Mouse (Mus musculus) lung, postnatal 10 days (tissue): Measurements from ENCODE around the gene Tjap1.

Experiments used
- DNase-seq: peaks from one replicate; pipeline ENCODE4 v3.0.0; 2021

Tjap1 gene

GRCm38 (mm10) chr17:46282483-46283123 is at the start of gene Tjap1:
Tjap1 (minus strand) TSS chr17:46283026.
- peak; percentile 90 for DNase-seq

DNA sequence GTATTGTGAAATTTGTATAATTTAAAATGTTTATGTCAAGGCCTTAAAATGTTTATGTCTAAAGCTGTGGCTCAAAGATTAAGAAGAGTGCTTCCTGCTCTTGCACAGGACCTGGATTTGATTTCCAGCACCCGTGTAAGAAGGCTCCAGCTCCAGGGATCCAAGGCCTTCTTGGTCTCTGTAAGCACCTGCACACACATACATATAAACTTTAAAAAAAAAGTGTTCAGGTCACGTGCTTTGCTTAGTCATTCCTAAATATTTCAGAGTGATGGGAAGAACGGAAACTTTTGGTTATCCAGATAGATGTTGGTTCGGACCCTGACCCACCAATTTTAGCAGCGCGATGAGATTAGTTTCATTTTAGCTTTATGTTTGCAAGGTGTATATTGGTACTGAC is 45.9 kb upstream of the Tjap1 start:
- no peak for DNase-seq

GRCm38 (mm10) chr17:46327906-46328534 is 45.2 kb upstream of the Tjap1 start, which contains the start of gene Abcc10:
Abcc10 (minus strand) TSS chr17:46328352.
- peak; percentile 99 for DNase-seq

DNA sequence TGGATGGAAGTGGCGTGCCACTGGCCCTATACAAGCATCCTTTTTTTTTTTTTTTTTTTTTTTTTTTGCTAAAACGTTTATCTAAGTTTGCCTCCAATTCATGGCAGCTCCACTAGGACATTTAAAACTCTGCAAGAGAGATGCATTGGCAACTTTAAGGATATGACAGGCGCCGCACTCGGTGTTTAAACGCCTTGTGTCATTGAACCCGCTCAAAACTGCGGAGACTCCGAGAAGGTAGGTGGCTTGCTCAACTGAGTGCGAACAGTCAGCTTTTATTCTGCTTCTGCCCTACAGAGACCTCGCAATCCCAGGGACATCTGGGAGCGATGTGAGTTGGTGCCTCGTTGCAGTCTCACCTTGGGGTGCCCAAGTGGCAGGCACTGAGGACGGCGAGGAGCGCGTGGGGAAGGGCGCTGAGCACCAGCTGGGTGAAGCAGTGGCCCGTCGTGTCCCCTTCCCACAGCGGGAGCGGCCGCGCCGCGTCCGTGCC is 44.6 kb upstream of the Tjap1 start:
- DNase-seq = no peak

DNA sequence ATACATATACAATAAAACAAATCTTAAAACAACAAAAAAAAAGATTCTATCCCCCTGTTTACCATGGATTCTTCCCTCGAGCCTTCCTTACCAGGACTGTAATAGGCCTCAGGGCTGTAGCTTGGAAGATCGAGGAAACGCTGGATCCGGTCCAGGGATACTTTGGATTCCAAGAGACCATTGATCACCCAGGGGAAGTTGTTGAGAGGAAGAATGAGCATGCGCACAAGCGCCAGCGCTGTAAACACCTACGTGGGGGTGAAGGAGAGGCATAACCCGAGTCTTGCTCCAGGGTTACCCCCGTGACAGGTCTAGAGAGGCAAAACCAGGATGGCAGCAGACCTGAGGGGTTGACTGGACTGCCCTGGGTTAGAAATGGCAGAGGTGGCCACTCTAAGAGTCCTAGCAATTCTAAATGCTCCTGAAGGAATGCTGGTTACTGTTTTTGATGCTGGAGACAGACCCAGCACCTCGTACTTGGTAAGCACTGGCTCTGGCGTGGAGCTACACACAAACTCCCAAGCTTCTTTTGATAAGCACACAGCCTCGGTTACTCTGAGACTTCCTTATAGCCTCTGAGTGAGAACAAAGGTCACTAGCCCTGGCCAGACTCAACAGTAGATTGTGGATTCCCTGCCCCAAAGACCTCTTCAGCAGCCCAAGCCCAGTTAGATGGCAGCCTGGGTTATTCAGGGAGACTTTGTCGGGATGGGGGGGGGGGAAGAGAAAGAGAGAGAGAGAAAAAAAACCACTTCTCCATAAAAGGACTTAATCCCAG is 39.4 kb upstream of the Tjap1 start:
- no peak for DNase-seq

DNA sequence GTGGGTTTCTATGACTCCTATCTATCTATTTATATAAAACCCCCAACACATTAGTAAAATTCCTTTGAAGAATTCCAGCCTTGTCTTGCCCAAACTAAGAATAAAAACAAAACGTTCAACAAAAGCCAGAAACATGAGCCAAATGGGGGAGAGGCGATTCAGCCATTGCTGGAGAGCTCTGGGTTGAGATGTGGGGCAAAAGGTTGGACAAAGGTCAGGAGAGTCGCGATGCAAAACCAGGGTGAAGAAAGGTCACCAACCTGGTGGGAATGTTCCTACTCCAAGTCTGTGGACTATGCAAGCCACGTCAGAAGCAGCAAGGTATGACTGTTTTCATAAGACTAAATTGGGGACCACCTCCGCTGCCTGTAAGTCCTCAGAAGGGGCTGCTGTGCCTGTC is 37.7 kb upstream of the Tjap1 start:
- DNase-seq = peak; percentile 43

DNA sequence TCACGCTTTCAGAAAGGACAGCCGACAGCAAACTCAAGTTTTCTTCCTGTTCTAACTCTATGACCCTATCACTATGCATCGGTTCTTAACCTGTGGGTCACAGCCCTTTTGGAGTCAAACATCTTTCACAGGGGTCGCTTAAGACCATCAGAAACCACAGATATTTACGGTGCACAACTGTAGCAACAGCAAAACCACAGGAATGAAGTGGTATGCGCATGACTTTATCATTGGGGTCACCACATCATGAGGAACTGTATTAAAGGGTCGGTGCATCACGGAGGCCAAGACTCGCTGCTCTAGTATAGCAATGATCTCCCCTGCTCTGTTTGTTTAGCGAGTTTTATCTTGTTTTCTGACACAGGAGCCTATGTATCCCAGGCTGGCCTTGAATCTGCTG is 33.0 kb upstream of the Tjap1 start:
- no peak for DNase-seq

DNA sequence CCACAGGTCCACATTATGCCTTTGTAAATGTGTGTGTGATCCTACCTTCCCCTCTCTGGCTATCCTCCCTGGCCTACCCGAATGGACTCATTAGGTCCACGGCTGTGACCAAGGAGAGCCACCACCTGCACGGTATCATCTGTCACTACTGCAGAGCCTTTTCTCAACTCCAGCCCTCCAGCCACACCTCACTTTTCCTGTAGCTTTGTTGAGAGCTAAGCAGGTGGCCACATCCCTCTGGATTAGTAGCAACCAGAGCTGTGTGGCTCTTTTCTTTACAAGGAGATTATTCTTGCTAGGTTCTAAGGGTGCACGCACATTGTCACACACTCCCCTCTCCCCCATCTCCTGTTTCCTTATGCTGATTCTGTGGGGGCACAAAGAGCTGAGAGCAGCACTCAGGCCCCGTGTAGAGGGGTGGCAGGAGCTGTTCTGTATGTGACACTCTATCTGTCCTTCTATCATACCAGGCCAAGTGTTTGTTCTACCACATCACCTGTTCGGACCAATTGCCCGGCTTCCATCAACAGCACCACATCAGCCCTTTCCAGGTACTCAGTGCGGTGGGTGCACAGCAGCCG is 30.4 kb upstream of the Tjap1 start:
- no peak for DNase-seq

DNA sequence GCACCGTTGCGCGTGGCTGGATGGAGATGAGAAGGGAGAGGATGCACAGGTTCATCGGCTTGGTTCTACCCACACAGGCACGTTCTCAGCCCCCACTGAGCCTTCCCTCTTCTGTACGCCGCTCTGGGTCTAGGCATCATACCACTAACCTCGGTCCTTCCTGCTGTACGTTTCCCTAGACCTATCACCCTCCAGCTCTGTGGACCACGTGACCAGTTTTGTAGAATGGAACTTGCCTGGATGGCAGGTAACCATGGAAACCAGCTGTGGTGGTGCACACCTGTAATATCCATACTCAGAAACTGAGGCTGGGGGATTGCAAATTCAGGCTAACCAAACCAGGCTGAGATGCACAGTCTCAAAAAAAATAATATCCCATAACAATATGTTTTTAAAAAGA is 27.7 kb upstream of the Tjap1 start:
- DNase-seq = no peak

DNA sequence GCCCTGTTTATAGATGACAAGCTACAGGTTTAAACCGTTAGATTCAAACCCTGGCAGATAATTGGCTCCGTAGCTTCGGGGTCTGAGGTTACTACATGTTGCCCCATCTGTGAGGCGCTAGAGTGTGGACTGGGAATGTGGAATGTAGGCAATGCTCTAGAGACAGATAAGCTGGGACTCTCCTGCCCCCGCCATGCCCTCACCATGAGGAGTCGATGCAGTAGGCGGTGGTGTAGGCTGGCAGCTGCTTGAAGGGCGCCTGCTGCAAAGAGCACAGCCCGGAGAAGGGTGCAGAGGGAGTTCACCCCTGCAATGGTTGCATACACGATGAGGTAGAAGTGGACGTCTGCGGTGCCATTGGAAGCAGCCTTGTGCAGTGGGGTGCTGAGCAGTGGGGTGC is 27.0 kb upstream of the Tjap1 start:
- no peak for DNase-seq

GRCm38 (mm10) chr17:46306956-46307355 is 24.1 kb upstream of the Tjap1 start:
- DNase-seq = no peak

DNA sequence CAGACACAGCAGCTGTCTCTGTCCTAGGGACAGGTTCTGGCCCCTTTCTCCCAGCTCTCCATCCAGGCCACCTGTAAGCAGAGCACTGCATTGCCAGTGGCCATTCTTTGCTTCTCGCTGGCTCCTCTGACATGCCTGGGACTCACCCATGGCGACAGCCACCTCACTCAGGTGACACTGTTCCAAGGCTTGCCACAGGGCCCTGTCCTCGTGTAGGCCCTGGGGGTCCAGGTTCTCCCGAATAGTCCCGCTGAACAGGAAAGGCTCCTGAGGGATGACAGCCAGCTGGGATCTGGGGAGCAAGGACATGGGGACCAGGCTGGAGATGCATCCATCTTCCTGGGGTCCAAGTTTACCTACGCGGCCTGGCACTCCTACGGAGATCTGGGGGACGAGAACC is 21.4 kb upstream of the Tjap1 start:
- DNase-seq = no peak

GRCm38 (mm10) chr17:46301892-46302291 is 19.1 kb upstream of the Tjap1 start:
- DNase-seq = peak; percentile 30

GRCm38 (mm10) chr17:46298220-46298913 is 15.5 kb upstream of the Tjap1 start:
- peak; percentile 88 for DNase-seq

GRCm38 (mm10) chr17:46297364-46298219 is 14.8 kb upstream of the Tjap1 start, which contains the start of gene Dlk2:
Dlk2 (plus strand) TSS chr17:46297421.
- DNase-seq = no peak

- no peak for DNase-seq
Observed at GRCm38 (mm10) chr17:46297028-46297363, 14.2 kb upstream of the Tjap1 start.

GRCm38 (mm10) chr17:46296601-46297000 is 13.8 kb upstream of the Tjap1 start:
- no peak for DNase-seq

- peak; percentile 86 for DNase-seq
Observed at GRCm38 (mm10) chr17:46287678-46288095, 4.9 kb upstream of the Tjap1 start.

- DNase-seq = no peak
Observed at GRCm38 (mm10) chr17:46285407-46285806, 2.6 kb upstream of the Tjap1 start.

- no peak for DNase-seq
Observed at GRCm38 (mm10) chr17:46284653-46285052, 1.8 kb upstream of the Tjap1 start.

DNA sequence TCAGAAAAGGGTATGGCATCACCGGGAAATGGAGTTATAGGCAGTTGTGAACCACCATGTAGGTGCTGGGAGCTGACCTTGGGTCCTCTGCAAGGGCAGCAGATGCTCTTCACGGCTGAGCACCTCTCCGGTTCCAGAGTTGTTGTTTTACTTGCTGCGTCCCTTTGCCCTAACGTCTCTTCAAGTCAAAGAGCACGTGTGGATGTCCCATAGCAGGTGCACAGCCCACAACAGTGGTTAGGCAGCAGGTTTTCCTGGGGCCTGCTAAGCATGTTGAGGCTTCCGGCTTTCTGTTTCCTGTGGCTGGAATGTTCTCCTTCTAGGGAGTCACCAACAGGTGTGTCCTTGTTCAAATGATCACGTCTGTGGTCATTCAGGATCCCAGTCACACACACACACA is 1.1 kb upstream of the Tjap1 start:
- no peak for DNase-seq

- DNase-seq = no peak
Observed at GRCm38 (mm10) chr17:46283140-46283539, 314 bp upstream of the Tjap1 start.
